Mouse (Mus musculus): ENCODE data around the gene Cttnbp2nl.

Cttnbp2nl gene

GRCm38 (mm10) chr3:105058627-105059513 lies 5.9 kb upstream of the Cttnbp2nl start:
- DNase-seq (ENCODE audit: low spot score in 2 of 2) = peak; percentile 68 to 86

DNA sequence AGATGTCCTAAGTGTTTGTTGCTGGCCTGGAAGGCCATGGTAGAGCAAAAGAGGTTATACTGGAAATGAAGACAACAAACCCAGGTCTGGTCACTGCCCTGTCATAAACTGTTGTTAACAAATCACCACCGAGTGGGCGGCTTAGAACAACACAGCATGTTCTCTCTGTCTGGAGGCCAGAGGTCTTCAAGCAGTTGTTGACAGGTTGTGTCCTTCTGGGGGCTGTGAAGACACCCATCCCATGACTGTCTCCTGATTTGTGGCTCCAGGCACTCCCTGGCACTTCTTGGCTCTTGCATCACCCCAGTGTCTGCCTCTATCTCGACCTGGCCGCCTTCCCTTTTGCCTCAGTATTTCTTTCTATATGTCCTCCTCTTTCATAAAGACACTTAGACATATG lies 2.7 kb upstream of the Cttnbp2nl start:
- DNase-seq (ENCODE audit: low spot score in 2 of 2) = no peak

GRCm38 (mm10) chr3:105054952-105055351 lies 2.0 kb upstream of the Cttnbp2nl start:
- DNase-seq (ENCODE audit: low spot score in 2 of 2) = no peak

- DNase-seq (ENCODE audit: low spot score in 2 of 2) = no peak
These were observed 704 bp upstream of the Cttnbp2nl start for GRCm38 (mm10) chr3:105053698-105054001.

- no peak for DNase-seq (ENCODE audit: low spot score in 2 of 2)
These were observed 592 bp downstream of the Cttnbp2nl start for GRCm38 (mm10) chr3:105052171-105052936.

DNA sequence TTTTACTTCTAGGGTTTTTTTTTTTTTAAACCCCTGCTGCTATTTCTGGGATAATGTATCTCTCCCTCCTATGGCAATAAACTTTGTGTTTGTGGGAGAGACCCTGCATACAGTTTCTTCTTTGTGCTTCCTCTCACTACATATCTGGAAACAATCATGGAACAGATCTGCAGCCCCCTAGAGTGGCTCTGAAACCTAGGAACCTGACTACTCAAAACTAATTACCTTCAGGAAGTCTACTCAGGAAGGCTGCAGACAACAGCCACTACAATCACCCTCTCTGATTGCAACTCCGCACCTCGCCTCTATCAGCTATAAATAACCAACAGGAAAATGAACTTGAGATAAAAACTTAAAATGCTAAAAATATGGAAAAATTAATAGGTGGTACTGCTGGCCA lies 1.8 kb downstream of the Cttnbp2nl start:
- no peak for DNase-seq (ENCODE audit: low spot score in 2 of 2)

DNA sequence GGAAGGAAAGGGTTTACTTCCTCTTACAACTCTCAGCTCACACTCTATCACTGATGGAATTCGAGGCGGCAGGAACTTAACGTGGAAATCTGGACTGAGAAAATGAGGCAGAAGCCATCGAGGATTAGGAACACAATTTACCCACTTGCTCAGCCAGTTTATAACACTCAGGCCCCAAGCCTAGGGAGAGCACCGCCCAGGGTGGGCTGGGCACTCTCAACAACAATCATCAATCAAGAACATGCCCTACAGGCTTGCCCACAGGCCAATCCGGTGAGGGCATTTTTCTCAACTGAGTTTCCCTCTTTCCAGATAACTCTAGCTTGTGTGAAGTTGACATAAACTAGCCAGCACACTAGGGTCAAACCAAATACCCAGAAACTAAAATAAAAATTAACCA lies 3.1 kb downstream of the Cttnbp2nl start:
- no peak for DNase-seq (ENCODE audit: low spot score in 2 of 2)

GRCm38 (mm10) chr3:105047616-105048015 lies 5.3 kb downstream of the Cttnbp2nl start:
- no peak for DNase-seq (ENCODE audit: low spot score in 2 of 2)

GRCm38 (mm10) chr3:105046870-105047269 lies 6.1 kb downstream of the Cttnbp2nl start:
- DNase-seq (ENCODE audit: low spot score in 2 of 2) = no peak

GRCm38 (mm10) chr3:105043746-105044145 lies 9.2 kb downstream of the Cttnbp2nl start:
- DNase-seq (ENCODE audit: low spot score in 2 of 2) = no peak

DNA sequence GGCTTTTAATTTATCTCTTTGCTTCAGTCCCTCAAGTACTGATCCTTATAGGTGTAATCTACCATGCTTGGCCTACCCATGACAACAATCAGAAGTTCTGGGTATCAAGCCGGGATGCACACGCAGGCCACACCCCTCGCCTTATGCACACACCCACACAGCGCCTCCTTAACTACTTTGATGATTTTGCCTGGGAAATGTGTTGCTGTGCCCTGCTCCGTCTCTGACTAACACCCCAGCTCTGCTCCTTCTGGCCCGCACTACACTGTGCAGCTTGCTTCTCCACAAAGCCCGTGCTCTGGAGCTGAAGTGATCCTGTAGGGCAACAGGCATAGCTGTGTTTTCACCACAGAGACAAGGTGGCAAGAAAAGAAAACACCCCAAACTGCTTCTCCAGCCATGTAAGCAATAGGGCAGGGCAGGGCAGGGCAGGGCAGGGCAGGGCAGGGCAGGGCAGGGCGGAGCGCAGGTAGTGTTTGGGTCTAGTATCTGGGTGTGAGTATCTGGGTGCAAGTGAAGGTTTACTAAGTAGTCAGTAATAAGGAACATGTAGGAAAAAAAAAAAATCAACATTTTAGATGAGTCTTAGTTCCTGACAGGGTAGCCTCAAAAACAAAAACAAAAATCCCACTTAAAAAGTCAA lies 11.8 kb downstream of the Cttnbp2nl start:
- DNase-seq (ENCODE audit: low spot score in 2 of 2) = no peak

DNA sequence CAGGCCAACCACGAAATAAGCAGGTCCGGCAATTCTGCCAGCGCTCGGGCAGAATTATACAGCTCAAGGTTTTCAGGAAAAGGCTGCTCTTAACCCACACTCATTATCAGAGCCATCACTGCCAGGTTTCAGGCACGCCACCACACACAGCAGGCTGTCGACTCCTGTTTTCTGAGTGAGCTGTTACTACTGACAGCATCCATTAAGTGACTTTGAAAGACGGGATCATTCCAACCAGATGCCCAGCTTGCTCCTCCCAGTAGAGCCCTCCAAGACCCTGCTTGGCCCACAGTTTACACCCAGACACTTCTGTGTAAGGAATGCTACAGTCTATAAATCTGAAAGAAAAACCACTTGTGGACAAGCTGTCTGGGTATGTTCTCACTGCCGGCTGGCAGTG lies 12.9 kb downstream of the Cttnbp2nl start:
- no peak for DNase-seq (ENCODE audit: low spot score in 2 of 2)

DNA sequence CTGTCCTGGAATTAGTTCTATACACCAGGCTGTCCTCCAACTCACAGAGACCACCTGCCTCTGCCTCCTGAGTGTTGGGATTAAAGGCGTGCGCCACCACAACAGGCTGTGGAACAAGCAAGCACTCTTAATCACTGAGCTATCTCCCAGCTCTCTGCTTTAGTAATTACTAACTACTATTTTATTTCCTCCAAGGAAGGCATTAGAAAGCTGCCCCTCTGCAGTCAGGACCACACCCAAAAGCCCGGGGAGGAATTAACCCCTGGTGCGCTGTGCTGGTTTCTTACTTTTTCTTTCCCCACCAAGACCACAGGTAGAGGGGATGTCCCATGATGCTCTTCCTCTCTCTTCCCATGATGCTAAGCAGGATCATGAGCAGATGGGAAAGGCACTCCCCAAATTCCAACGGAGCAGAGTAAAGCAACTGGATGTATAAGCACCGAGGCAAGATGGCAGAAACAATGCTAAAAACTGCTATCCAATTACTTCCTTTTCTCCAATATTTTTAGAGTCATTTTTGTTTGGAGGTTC lies 15.6 kb downstream of the Cttnbp2nl start:
- no peak for DNase-seq (ENCODE audit: low spot score in 2 of 2)

DNA sequence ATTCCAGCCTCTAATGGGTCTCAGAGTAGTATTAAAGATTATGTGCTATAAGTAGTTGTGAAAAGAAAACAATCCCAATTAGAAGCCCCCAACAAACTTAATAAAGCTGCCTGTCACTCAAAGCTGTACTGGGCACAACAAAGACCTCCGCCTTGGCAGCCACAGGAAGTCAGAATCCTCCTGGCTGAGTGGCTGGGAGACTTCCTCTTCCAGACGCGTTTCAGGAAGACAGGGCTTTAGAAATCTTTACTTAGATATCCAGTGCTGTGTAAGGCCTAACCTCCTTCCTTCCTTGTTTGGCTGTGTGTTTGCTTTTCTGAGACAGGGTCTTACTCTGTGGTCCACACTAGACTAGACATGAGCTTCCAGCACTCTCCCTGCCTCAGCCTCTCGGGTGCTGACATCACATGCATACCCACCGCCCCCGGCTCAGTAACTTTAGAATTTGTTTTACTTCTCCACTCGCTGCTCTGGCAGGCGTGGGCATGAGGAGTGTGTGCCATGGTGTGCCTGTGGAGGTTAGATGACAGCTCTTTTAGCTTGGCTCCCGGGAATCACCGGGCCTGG lies 16.6 kb downstream of the Cttnbp2nl start:
- DNase-seq (ENCODE audit: low spot score in 2 of 2) = no peak

DNA sequence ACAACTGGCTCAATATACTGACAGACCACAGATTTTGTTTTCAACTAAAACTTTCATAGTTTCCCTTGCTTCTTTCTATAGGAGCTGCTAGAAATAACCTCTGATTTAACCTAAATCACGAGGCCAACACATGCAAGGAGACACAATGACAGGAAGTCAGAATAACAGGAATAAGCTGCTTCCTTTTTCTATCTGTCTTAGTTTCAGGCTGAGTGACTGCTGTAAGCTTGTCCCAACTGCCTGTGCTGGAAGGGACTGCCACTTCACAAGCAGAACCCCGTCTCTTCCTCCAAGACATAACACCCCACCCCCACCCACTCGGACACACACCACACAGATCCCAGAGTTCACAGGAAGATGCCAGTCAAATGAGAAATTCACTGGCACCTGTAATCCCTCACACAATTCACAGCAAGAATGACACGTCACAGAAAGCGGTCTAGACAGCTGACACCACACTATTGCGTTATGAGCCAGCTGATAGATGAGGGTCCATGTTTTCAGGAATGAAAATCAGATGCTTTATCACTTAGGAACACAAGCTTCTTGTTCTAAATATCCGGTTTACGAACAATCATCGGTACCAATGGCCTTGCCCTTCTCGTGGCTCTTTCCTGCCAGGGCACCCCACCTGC lies 29.5 kb downstream of the Cttnbp2nl start:
- no peak for DNase-seq (ENCODE audit: low spot score in 2 of 2)

- DNase-seq (ENCODE audit: low spot score in 2 of 2) = no peak
These were observed 32.9 kb downstream of the Cttnbp2nl start for GRCm38 (mm10) chr3:105019826-105020692.

- DNase-seq (ENCODE audit: low spot score in 2 of 2) = no peak
These were observed 34.2 kb downstream of the Cttnbp2nl start for GRCm38 (mm10) chr3:105018783-105019105.

- DNase-seq (ENCODE audit: low spot score in 2 of 2) = no peak
These were observed 34.7 kb downstream of the Cttnbp2nl start for GRCm38 (mm10) chr3:105018085-105018782.

- no peak for DNase-seq (ENCODE audit: low spot score in 2 of 2)
These were observed 35.6 kb downstream of the Cttnbp2nl start for GRCm38 (mm10) chr3:105017314-105017713.

GRCm38 (mm10) chr3:105016204-105016603 lies 36.7 kb downstream of the Cttnbp2nl start:
- DNase-seq (ENCODE audit: low spot score in 2 of 2) = no peak

All from cerebellum, postnatal 4 days (tissue).